Mouse (Mus musculus) erythroblast, adult 5-6 weeks (primary cell): ENCODE results near the gene Jund. TPM values are rescaled to one million over a fixed set of nuclear protein-coding genes. Genes with fewer than 3 reads are reported as not detected.

Experiments used
- ATAC-seq: replicated peaks from 2 replicates; pipeline ENCODE4 v1.8.0; 2016; ENCODE audit warnings: moderate number of reproducible peaks, mild to moderate bottlenecking, moderate TSS enrichment, inconsistent platforms; ENCODE audit not compliant: poor library complexity, low FRiP score, severe bottlenecking
- total RNA-seq, 2 experiments: library from RNA; stranded (forward) in 1 of 2; stranded (reverse) in 1 of 2; fragments of 150-400 nt in 1 of 2; fragments of 200-764, 138-1000 nt in 1 of 2; gene quantifications; 2 replicates each; pipeline versions ENCODE4 v1.2.3 to v1.2.4; 2015 to 2017; ENCODE audit warnings: low replicate concordance in 2 of 2

Jund gene
- total RNA-seq, 2 experiments from 2014 or later, result 29.2 to 52.2 TPM

DNA sequence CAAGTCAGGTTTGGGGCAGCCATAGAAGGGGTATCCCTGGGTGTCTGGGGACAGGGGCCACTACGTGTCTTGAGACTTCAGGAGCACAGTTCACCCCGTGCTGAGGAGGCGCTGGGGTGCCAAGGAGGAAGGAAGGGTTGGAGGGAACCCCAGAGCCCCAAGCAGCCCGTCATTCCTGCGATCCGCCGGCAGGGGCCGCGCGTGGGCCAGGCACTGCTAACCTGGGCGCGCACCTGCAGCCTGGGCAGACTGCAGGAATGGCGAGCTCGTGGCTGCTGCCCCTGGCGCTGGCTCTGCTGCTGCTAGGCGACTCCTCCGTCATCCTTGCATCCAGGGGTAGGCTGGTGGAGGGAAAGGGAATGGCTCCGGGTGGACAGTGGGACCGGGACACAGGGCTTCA is 19.5 kb downstream of the Jund start, which contains the start of gene Gm3336:
TSS of gene Gm3336 (plus strand) at position 247 of the 400 bp plus-strand sequence.
- peak; percentile 74 for ATAC-seq

DNA sequence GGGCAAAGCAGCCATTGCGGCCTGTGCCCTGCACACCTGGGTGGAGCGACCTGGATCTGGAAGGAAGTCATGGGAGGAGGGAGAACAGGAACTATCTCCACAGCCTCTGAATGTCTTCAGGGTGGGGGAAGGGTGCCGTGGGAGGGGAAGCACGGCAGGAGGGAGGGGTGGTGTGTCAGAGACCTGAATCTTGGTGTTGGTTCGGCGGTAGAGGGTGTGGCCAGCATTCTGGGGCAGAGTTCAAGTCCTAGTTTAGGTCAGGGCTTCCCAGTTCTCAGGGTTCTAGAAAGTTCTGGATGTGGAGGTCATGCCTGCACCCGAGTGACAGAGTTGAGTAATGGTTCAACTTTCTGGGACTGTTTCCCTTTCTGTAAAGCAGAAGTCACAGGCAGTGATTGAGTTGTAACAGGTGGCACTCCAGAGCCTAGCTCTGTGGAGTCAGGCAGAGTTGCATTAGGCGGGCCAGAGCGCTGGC is 21.1 kb downstream of the Jund start:
- no peak for ATAC-seq

DNA sequence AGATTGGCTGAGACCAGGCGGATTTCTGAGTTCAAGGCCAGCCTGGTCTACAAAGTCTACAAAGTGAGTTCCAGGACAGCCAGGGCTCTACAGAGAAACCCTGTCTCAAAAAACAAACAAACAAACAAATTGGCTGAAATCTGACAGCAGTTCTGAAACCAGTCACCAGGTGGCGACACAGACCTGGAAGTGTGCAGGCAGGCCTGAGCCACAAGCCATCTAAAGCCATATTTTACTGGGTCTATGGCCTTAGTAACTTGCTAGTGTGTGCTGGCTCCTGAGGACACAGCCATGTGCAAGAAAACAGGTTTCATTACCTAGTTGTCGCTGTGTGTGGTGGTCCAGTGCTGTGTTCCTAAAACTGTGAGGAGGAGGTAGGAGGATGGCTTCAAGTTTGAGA is 22.0 kb downstream of the Jund start:
- 0 out of 2 replicates have a peak, but pooled peaks have one; percentile 33 for ATAC-seq

DNA sequence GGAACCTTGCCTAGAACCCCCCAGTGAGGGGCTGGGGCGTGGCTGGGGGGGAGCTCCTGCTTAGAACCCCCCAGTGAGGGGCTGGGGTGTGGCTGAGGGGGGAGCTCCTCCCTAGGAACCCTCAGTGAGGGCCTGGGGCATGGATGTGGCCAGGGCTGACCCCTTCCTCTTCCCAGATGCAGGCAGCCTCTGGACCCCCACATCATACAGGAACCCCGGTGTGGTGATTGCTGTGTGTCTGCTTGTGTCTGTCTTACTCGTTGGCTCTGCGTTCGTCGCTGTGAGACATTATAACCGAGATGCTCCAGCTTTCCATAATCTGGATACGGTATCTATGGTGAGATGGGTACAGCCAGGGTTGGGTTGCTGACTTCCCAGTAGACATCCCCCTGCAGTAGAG is 22.9 kb downstream of the Jund start:
- no peak for ATAC-seq

DNA sequence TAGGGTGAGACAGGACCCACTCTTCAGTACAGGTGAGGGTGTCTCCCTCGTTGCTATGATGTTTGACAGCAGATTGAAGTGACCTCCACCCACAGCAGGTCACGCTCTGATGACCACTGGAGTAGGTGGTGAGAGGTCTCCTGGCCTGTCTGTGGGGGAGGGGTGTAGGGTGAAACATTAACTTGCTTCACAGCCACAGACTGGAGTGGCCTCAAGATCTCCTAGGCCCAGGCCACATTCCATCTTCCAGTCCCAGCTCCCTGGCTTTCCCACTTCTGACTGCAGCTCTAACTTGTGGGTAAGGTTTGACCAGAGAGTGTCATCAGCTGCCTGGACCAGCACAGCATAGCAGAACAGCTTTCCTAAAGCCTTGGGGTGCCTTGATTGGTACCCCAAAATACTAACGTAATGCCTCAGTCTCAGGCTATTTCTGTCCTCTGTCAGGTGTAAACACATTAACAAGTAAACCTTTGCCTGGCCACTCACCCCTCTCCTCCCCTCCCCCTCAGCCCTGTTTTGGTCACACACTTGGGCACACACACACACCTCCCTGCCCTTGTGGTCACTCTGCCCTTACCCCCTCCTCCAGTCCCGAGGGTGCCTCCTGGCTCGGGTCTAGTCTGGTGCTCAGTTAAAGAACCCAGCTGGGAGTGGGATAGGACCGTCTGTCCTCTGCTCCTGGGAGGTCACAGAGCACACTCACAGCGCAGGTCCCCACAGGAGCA is 24.9 kb downstream of the Jund start, which contains the start of gene Pde4c:
TSS of gene Pde4c (plus strand) at position 235 of the 725 bp plus-strand sequence.
- ATAC-seq, result no peak

DNA sequence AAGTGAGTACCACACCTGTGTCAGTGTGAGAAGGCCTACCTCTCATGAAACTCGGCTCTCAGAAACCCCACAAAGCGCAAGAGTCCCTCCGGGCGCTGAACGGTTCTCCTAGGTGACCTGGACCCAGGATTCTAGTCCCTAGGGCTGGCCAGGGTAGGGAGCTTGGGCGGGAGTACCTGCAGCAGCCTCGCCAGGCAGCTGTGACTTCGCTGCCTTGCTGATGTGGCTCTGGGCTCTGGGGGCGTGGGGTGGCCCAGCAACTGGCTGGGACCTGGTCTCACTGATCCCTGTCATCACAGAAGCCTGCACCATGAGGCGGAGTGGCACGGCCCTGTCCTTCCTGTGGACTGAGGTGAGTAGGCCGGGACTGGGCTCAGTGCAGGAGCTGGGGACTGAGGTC is 25.5 kb downstream of the Jund start:
- no peak for ATAC-seq

DNA sequence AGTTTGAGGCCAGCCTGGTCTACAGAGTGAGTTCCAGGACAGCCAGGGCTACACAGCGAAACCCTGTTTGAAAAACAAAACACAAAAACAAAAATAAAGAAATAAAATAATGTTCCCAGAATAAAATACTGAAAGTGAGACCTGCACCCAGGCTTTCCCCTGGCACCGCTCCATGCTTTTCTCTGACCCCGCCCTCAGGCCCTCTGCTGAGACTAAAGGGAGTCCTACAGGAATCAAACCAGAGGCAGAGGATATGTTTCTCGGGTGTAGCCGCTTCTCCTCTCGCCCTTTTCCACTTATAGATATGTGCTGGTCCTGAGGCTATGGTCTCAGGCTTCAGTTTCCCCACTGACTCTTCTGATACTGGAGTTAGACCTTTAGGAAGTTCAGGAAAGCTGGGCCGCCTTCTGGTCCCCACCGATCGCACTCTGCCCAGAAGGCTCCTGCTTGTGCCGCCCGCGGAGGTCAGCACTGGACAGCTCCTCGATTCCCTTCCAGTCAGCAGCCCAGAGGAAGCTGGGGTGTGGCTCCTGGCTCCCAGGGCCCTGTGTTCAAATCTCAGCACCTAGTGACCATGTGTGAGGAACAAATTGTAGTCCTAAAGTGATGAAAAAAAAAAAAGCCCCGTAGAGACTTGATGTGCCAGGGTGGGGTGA is 27.2 kb downstream of the Jund start:
- no peak for ATAC-seq

DNA sequence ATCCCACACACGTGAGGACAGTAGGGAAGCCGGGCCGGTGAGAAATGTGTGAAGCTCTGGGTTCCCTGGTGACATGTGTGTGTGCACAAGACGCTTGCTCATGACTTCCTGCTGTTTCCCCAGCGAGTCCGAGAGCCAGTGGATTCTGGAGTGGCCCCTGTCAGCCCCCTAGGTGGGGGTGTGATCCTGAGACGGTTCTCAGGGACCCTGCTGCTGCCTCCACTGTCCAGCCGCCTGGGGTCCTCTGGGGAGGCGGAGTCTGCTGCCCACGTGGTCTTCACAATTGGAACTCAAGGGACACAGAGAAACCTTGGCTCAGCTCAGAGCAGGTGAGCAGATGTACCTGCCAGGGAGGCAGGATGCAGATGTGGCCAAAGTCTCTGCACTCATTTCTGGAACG is 28.0 kb downstream of the Jund start:
- no peak for ATAC-seq

DNA sequence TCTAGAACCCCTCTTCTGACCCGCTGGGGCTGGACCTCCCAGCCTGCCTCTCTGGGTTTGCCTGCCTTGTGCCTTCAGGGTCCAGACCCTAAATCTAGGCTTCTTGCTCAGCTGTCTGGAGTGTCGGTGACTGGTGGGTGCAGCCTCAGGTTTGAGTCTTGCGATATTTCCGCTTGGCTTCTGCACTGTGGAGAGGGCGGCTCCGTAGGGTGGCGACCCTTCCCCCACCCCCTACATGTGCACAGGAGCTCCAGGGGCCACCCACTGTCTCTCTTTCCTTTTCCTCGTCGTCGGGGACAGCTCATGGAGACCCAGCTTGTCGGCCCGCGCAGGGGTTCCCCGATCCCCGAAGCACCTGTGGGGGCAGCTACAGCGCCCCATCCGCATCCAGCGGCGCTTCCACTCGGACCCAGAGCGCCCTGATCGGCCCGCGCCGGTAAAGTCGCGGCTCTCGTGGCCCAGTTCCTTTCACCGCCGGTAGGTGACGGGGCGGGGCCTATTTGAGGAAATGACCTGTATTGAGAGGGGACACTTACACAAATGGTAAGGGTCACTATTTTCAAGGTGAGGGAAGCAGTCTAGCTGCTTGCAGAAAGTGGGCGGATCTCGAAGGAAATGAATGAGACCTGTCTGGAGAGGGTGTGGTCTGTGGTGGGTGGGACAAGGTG is 31.2 kb downstream of the Jund start:
- no peak for ATAC-seq

DNA sequence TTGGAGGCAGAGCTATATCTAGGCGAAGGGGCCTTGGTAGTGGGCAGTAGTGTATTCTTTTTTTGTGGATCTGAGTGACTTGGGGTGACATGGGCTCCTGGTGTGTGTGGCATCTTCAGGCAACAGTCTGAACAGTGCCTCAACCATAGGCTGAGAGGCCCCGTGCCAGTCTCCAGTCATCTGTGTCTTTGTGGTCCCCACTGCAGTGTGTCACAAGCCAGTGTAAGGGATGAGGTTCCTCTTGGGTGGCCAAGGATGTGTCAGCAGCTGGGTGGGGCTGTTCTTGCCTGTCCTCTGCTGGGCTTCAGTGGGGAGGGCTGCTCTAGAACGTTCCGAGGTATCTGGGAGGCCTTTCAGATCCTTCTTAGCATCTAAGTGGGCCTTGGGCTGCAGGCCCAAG is 32.2 kb downstream of the Jund start:
- no peak for ATAC-seq

DNA sequence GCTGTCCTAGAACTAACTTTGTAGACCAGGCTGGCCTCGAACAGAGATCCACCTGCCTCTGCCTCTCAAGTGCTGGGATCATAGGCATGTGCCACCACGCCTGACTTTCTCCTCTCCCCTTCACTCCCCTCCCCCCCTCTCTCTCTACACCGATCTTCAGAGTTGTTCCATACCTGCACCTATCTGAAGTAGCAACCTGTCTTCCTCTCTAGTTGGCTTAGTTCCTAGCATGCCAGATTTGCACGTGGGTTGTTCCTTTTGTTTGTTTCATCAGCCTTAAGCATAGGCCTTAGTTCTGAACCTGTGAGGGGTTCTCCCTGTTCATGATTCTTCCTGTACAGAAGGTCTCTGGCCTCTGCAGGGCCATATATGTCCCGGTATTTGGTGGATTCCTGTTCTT is 39.0 kb downstream of the Jund start:
- no peak for ATAC-seq

DNA sequence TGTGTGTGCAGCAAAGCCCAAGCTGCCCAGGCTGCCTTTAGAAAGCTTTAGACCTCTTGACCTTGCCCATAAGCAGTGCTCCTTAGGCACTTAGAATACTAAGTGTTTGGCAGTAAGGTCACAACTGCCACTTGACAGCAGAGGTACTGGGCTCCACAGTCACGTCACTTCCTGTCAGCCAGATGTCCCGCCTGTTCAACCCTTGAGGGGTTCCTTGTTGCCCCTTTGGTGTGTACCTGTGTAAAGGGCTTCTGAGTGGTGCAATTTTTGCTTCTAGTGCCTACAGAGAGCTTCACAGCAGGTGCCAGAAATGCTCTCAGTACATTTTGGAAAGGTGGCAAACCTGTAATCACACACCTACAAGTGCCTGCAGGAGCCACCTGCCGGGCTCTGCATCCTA is 39.5 kb downstream of the Jund start:
- ATAC-seq, result no peak

DNA sequence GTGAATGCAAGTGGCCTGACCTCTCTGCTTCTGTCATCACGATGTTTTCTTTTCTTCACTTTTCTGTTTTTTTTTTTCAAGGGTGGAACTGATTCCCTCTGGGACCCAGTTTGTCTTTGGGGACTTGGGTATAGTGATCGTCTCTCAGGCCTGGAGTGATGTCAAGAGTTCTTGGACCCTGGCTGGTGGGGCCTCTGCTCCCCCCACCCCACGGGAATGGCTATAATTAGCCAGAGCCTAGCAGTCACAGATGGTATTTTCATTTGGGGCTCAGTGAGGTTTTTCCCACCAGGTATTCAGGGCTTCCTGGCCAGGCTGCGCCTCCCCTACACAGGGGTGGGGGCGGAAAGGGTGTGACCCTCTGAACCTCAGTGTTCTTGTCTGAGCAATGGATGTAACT is 42.9 kb downstream of the Jund start:
- no peak for ATAC-seq

DNA sequence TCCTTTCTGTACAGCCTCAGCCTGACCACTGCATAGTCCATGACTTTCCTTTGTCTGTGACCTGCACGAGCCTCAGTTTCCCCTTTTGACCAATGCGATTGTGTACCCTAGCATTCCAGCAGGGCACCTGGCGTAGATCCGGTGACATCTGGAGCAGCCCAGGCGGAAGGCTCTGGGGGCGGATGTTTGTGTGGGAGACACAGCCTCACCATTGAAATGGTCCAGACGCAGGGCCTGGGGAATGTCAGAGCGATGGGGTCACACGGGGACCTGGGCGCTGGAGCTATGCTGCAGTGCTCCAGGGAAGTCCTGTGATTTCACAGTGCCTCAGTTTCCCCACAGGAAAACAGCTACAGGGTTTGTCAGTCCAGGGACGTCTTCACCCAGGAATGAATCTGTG is 43.4 kb downstream of the Jund start:
- ATAC-seq, result no peak

DNA sequence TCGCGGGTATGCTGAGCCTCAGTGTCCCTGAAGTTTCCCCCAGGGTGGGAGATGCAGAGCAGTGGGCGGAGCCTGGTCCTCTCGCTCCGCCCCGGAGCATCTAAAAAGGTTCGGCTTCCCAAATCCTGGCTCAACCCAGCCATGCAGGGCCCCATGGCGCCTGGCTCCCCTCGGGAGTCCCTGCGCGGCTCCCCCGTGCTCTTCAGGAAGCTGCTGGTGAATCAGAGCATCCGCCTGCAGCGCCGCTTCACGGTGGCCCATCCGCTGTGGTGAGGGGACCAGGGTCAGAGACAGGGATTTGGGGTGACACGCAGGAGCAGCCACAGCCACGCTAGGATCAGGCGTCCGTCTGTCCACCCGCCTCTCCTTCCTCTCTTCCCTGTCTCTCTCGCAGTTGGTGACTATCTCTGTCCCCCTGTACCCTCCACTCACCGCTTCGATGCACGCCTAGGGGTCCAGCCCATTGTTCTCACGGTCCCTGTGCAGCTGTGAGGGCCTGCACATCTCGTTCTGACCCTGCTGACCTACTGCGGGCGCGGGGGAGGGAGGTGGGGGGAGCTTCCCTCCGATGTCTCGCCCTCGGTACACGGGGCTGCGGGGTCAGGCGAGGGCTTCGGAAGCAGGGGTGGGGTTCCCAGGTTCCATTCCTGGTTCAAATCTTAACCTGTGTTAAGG is 44.4 kb downstream of the Jund start:
- ATAC-seq, result no peak

DNA sequence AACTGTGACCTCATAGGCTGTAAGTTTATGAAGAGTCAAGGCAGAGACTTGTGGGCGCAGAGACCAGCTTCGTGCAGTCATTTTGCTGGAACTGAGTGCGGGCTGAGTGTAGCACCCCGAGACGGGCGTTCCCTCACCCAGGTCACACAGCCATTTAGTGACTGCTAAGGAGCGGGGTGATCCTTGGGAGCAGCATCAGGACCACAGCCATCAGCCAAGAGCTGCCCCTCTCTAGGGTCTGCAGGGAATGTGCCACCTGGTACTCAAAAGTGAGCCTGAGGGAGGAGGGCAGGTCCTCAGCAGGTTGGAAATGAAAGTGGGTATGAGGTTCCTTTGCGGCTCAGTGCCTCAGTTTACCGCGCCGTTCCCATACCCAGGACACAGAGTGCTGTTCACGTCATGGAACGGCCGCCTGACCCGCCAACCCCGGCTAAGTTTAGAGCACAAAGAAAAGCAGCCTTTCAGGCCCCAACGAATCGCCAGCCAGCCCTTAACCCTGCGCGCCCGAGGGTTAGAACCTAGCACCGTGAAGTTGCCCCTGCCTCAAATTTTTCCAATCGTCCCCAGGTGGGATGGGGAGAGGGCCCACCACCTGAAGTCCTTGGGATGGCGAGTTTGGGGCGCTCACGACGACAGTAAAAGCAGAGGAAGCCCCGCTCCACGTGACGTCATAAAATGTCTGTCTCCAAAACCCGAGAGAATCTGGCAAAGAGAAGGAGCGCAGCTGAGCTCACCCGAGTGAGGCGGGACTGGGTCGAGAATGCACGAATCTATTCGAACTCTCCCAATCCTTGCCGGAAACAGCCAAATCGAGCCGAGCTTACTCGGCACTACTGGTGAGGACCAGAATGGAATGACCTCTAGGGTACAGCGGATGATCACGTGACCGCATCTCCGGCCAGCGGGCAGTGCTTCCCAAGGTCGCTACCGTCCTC is 45.2 kb downstream of the Jund start:
- no peak for ATAC-seq

DNA sequence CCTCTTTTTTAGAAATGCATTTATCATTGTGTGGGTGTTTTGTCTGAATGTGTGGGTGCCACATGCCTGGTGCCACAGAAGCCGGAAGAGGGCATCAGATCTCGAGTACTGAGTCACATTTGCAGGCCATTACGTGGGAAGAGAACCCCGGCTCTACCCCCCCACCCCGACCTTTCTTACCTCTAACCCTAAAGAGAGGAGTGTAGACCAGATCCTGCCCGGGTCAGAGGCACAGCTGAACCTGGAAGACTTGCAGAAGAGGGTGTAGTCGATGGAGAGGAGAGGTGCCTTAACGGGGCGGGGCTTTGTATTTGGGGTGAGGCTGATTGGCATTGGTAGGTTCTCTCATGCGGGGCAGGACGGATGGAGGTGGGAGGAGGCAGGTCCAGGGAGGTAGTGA is 46.1 kb downstream of the Jund start:
- ATAC-seq, result no peak

DNA sequence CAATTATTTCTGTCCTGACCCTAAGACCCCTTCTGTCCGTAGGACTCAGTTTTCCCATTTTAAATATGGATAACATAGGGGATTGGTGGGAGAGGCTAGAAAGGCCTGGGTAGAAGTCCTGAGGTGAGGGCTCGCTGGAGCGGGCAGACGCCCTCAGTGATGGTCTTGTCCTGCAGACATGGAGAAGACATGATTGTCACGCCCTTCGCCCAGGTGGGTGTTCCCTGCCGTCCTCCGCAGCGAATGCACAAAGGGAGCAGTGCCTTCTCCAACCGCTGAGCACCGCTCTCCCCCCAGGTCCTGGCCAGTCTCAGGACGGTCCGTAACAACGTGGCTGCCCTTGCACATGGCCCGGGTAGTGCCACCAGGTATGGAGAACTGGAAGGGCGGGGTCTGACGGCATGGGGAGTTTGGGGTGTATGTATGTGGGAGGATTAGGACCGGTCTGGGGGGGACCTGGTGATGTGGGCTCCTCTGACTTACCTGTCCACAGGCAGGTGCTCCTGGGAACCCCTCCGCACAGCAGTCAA is 47.0 kb downstream of the Jund start:
- no peak for ATAC-seq

DNA sequence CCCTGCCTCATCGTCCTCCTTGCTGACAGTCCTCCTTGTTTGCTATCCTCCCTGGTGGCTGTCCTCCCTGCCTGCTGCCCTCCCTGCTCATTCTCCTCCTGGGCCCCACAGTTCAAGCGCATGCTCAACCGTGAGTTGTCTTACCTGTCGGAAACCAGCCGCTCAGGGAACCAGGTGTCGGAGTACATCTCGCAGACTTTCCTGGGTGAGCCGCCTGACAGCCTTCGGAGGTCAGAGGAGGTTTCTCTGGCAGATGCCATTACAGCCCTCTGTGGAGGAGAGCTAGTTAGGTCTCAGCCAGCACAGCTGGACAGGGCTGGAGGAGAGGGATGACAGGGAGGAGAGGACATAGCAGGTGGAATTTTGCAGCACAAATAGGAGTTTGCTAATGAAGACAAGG is 47.9 kb downstream of the Jund start:
- ATAC-seq, result no peak
